Mouse (Mus musculus) forebrain, embryonic 11.5 days (tissue): Measurements from ENCODE around the gene Fer. TPM values are rescaled to one million over a fixed set of nuclear protein-coding genes. Genes with fewer than 3 reads are reported as not detected.
"Not testable (repeated sequence)": the region's sequence is repeated elsewhere in the genome, so short reads cannot be mapped to it uniquely, and the experiment has no call there.

Source experiments
- ATAC-seq: fragments of 200-750 bp; cut with Nextera tagmentation; replicated peaks from 2 replicates; pipeline ENCODE4 v1.8.0; 2017; ENCODE audit warnings: moderate TSS enrichment; ENCODE audit not compliant: low FRiP score
- DNase-seq: peaks from one replicate; pipeline ENCODE4 v3.0.0-alpha.2; 2017; ENCODE audit warnings: low spot score
- H3K27ac ChIP-seq: fragments of 300-500 bp; sonication (generic); 2 replicates; pipeline ENCODE4 v1.5.1; 2014; ENCODE audit warnings: low read depth, low read length
- H3K27me3 ChIP-seq: fragments of 300-500 bp; sonication (generic); 2 replicates; pipeline ENCODE4 v1.6.1; 2014; ENCODE audit warnings: mild to moderate bottlenecking, low read length, mixed read lengths; ENCODE audit not compliant: control insufficient read depth, insufficient read depth
- H3K36me3 ChIP-seq: fragments of 300-500 bp; sonication (generic); 2 replicates; pipeline ENCODE4 v1.6.1; 2014; ENCODE audit warnings: mild to moderate bottlenecking, low read length, moderate library complexity, mixed read lengths; ENCODE audit not compliant: control insufficient read depth, insufficient read depth
- H3K4me1 ChIP-seq: fragments of 300-500 bp; sonication (generic); replicated peaks from 2 replicates; pipeline ENCODE4 v1.6.1; 2014; ENCODE audit warnings: low read length, mixed read lengths; ENCODE audit not compliant: control insufficient read depth, insufficient read depth
- H3K4me2 ChIP-seq: fragments of 300-500 bp; sonication (generic); 2 replicates; pipeline ENCODE4 v1.6.1; 2014; ENCODE audit warnings: low read depth, mild to moderate bottlenecking, low read length, moderate library complexity, mixed read lengths; ENCODE audit not compliant: severe bottlenecking
- H3K4me3 ChIP-seq: fragments of 300-500 bp; sonication (generic); 2 replicates; pipeline ENCODE4 v1.5.1; 2014; ENCODE audit warnings: low read depth, low read length
- H3K9ac ChIP-seq: fragments of 300-500 bp; sonication (generic); 2 replicates; pipeline ENCODE4 v1.6.1; 2014; ENCODE audit warnings: low read length
- H3K9me3 ChIP-seq: fragments of 300-500 bp; sonication (generic); 2 replicates; pipeline ENCODE4 v1.6.1; 2016; ENCODE audit warnings: low read length, mixed read lengths; ENCODE audit not compliant: control insufficient read depth
- WGBS: fragments of 180-500 bp; shearing (Covaris S2); extraction: QIAGEN DNeasy Blood & Tissue Kit; methylation state at CpG from one replicate; pipeline ENCODE4 v1.1.7; 2014; 5-methylcytosine and 5-hydroxymethylcytosine counted together
- polyA plus RNA-seq: library from polyadenylated mRNA; unstranded; fragments of >200 nt; fragmentation: Nextera tagmentation; extraction: Ambion mirVana; gene quantifications from 2 replicates; pipeline ENCODE4 v1.2.1, GENCODE M21; 2014

Gene Fer
- polyA plus RNA-seq, 1 experiment from 2014 or later: 40.3 TPM

- no peaks in the 10 kb centered on the region for H3K27me3 ChIP-seq
- no peak overlapping the region for H3K27ac ChIP-seq
- no peaks in the 10 kb centered on the region; the same call in 1 of the 2 replicates for H3K4me1 ChIP-seq
- DNase-seq (no peak), ATAC-seq (no peak)
- 90% methylated on average over 2 of the region's 2 CpGs for WGBS
- no peak overlapping the region for H3K9ac ChIP-seq
- H3K9me3 ChIP-seq: no peaks in the 10 kb centered on the region; the same call in 1 of the 2 replicates
- H3K4me2 ChIP-seq: no peak overlapping the region
- H3K36me3 ChIP-seq: no peaks in the 10 kb centered on the region
- no peak overlapping the region for H3K4me3 ChIP-seq
Measured at GRCm38 (mm10) chr17:63836223-63836622, 26.6 kb upstream of the Fer start.

- no peak overlapping the region for H3K27ac ChIP-seq
- no peak overlapping the region for H3K9ac ChIP-seq
- H3K4me3 ChIP-seq: no peak overlapping the region
- DNase-seq (no peak), ATAC-seq (no peak)
- no peaks in the 10 kb centered on the region; the same call in 1 of the 2 replicates for H3K4me1 ChIP-seq
- no peaks in the 10 kb centered on the region for H3K36me3 ChIP-seq
- no peaks in the 10 kb centered on the region; the same call in 1 of the 2 replicates for H3K9me3 ChIP-seq
- no peaks in the 10 kb centered on the region for H3K27me3 ChIP-seq
- no peak overlapping the region for H3K4me2 ChIP-seq
- 87% methylated on average over 8 of the region's 8 CpGs for WGBS
Measured at GRCm38 (mm10) chr17:63836641-63837040, 26.2 kb upstream of the Fer start.

GRCm38 (mm10) chr17:63838144-63838543 is 24.7 kb upstream of the Fer start:
- H3K4me1 ChIP-seq: no peaks in the 10 kb centered on the region; the same call in 1 of the 2 replicates
- H3K27ac ChIP-seq: no peak overlapping the region
- 91% methylated on average over 8 of the region's 8 CpGs for WGBS
- H3K9ac ChIP-seq: no peak overlapping the region
- no peaks in the 10 kb centered on the region for H3K27me3 ChIP-seq
- ATAC-seq: no peak
- no peak for DNase-seq
- H3K4me3 ChIP-seq: no peak overlapping the region
- no peaks in the 10 kb centered on the region; the same call in 1 of the 2 replicates for H3K9me3 ChIP-seq
- no peaks in the 10 kb centered on the region for H3K36me3 ChIP-seq
- no peak overlapping the region for H3K4me2 ChIP-seq

GRCm38 (mm10) chr17:63839636-63840269 is 23.1 kb upstream of the Fer start:
- H3K27ac ChIP-seq: no peak overlapping the region
- DNase-seq (no peak), ATAC-seq (no peak)

GRCm38 (mm10) chr17:63842226-63842625 is 20.6 kb upstream of the Fer start:
- ATAC-seq (no peak), DNase-seq (no peak)
- Histone ChIP-seq H3K27ac (no peak overlapping the region), H3K36me3 (no peaks in the 10 kb centered on the region), H3K27me3 (no peaks in the 10 kb centered on the region), H3K4me3 (no peak overlapping the region), H3K9ac (no peak overlapping the region), H3K9me3 (no peaks in the 10 kb centered on the region; the same call in 1 of the 2 replicates), H3K4me2 (no peak overlapping the region), H3K4me1 (no peaks in the 10 kb centered on the region)
- 87% methylated on average over 1 of the region's 1 CpGs for WGBS

More at GRCm38 (mm10) chr17:63839636-63840269, 23.1 kb upstream of the Fer start:
- Histone ChIP-seq H3K9me3 (no peaks in the 10 kb centered on the region; the same call in 1 of the 2 replicates), H3K4me1 (no peaks in the 10 kb centered on the region), H3K9ac (no peak overlapping the region), H3K27me3 (no peaks in the 10 kb centered on the region), H3K36me3 (no peaks in the 10 kb centered on the region), H3K4me2 (no peak overlapping the region), H3K4me3 (no peak overlapping the region)
- WGBS: 90% methylated on average over 3 of the region's 3 CpGs

GRCm38 (mm10) chr17:63844936-63845335 is 17.9 kb upstream of the Fer start:
- ATAC-seq: no peak
- 79% methylated on average over 5 of the region's 5 CpGs for WGBS

GRCm38 (mm10) chr17:63845766-63846165 is 17.1 kb upstream of the Fer start:
- not testable (repeated sequence) for ATAC-seq, H3K9ac ChIP-seq, H3K27ac ChIP-seq, H3K4me1 ChIP-seq, H3K4me2 ChIP-seq, H3K9me3 ChIP-seq, H3K36me3 ChIP-seq, DNase-seq, H3K4me3 ChIP-seq, H3K27me3 ChIP-seq
- 97% methylated on average over 3 of the region's 3 CpGs for WGBS

More at GRCm38 (mm10) chr17:63844936-63845335, 17.9 kb upstream of the Fer start:
- H3K4me3 ChIP-seq: no peak overlapping the region
- H3K4me2 ChIP-seq: no peak overlapping the region
- no peak overlapping the region for H3K9ac ChIP-seq
- no peak overlapping the region for H3K27ac ChIP-seq
- no peaks in the 10 kb centered on the region for H3K36me3 ChIP-seq
- DNase-seq: no peak
- H3K4me1 ChIP-seq: no peaks in the 10 kb centered on the region
- H3K9me3 ChIP-seq: no peaks in the 10 kb centered on the region
- no peaks in the 10 kb centered on the region for H3K27me3 ChIP-seq

- peak; percentile 22; the same call in 1 of the 2 replicates for ATAC-seq
- H3K4me2 ChIP-seq: peak overlapping the region; percentile 48
- WGBS: 10% methylated on average over 6 of the region's 6 CpGs
- H3K36me3 ChIP-seq: no peaks in the 10 kb centered on the region
- no peaks in the 10 kb centered on the region for H3K4me1 ChIP-seq
- no peak overlapping the region for H3K27ac ChIP-seq
- no peaks in the 10 kb centered on the region for H3K27me3 ChIP-seq
- peak overlapping the region; percentile 70 for H3K9ac ChIP-seq
- no peaks in the 10 kb centered on the region for H3K9me3 ChIP-seq
- H3K4me3 ChIP-seq: peak overlapping the region; percentile 48
- DNase-seq: no peak
Measured at GRCm38 (mm10) chr17:63849151-63849550, 13.7 kb upstream of the Fer start.

GRCm38 (mm10) chr17:63849566-63849965 is 13.3 kb upstream of the Fer start:
- H3K27ac ChIP-seq: no peak overlapping the region
- peak overlapping the region; percentile 70 for H3K9ac ChIP-seq
- H3K27me3 ChIP-seq: no peaks in the 10 kb centered on the region
- under 1% methylated on average over 22 of the region's 22 CpGs for WGBS
- H3K4me3 ChIP-seq: peak overlapping the region; percentile 48
- H3K4me1 ChIP-seq: no peaks in the 10 kb centered on the region
- H3K36me3 ChIP-seq: no peaks in the 10 kb centered on the region
- DNase-seq: peak; percentile 92
- peak overlapping the region; percentile 48 for H3K4me2 ChIP-seq
- no peaks in the 10 kb centered on the region for H3K9me3 ChIP-seq
- ATAC-seq: peak; percentile 100
